Comparison of ENCODE assay signal across 8 mouse cellular contexts in the genomic region with DNA sequence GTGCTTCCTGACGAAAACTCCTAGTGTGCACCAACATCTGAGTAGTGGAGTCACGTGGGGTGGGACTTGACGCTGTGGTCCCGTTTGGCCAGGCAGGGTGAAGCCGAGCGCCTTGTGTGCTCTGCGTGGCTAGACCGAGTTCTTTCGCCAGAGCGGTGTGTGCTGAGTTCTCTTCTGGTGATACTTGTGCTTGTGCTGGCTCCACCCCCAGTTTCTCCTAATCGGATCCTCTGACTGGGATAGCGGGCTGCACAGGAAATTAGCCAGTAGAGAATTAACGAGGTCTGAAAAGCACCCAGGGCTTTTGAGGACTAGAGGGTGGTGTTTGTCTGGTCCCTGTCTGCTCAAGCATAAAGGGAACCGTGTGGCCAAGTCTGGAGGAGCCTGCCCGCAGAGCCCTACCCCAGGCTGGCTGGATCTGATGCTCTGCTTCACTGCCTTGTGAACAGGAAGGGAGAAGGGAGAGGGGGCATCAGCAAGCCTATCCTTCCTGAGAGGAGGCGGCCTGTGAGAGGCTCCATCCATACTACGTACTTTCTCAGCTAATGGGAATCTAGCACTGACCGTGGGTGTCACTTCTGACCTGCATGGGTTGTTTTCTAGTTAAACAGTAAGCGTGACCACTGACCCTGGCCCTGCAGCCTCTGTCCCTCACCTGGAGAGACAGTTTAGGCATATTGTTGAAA. TPM values are rescaled to one million over a fixed set of nuclear protein-coding genes. Genes with fewer than 3 reads are reported as not detected.
DNase-seq lines count a peak whose midpoint lies in the region; ATAC-seq lines count a peak whose summit lies in the region.

No protein-coding gene starts in this region.

- no peak overlapping the region for H3K27ac ChIP-seq in hindbrain, embryonic 15.5 days (replicated peaks)
- H3K27ac ChIP-seq in hindbrain, embryonic 13.5 days = no peak overlapping the region
- no peak overlapping the region for H3K27ac ChIP-seq in forebrain, embryonic 13.5 days
- H3K27ac ChIP-seq in kidney, embryonic 16.5 days (ENCODE audit: low read length) = peak overlapping the region; percentile 79

- no peak overlapping the region for H3K4me2 ChIP-seq in hindbrain, embryonic 15.5 days
- H3K4me2 ChIP-seq in hindbrain, embryonic 13.5 days = no peak overlapping the region
- H3K4me2 ChIP-seq in forebrain, embryonic 13.5 days = peak overlapping the region; percentile 40
- peak overlapping the region; percentile 52 for H3K4me2 ChIP-seq in kidney, embryonic 16.5 days (replicated peaks; ENCODE audit: low read depth, low read length)

- WGBS in hindbrain, embryonic 15.5 days = 53% methylated on average over 19 of the region's 19 CpGs
- 47% methylated on average over 19 of the region's 19 CpGs for WGBS in hindbrain, embryonic 13.5 days
- WGBS in forebrain, embryonic 13.5 days = 25% methylated on average over 19 of the region's 19 CpGs
- 12% methylated on average over 19 of the region's 19 CpGs for WGBS in kidney, embryonic 16.5 days

- H3K9me3 ChIP-seq in hindbrain, embryonic 15.5 days = no peaks in the 10 kb centered on the region
- H3K9me3 ChIP-seq in hindbrain, embryonic 13.5 days = no peaks in the 10 kb centered on the region
- no peaks in the 10 kb centered on the region for H3K9me3 ChIP-seq in forebrain, embryonic 13.5 days (replicated peaks)
- no peaks in the 10 kb centered on the region for H3K9me3 ChIP-seq in kidney, embryonic 16.5 days (ENCODE audit: low read length)

- H3K9ac ChIP-seq in hindbrain, embryonic 15.5 days = no peak overlapping the region
- H3K9ac ChIP-seq in hindbrain, embryonic 13.5 days = no peak overlapping the region
- no peak overlapping the region for H3K9ac ChIP-seq in forebrain, embryonic 13.5 days
- 0 out of 2 replicates have a peak overlapping the region, but pooled peaks have one; percentile 37 for H3K9ac ChIP-seq in kidney, embryonic 16.5 days (replicated peaks; ENCODE audit: low read length)

- DNase-seq in cerebellum, adult 9-10 months = no peak
- DNase-seq in frontal cortex, postnatal 10 days (ENCODE audit: low spot score in 2 of 2) = no peak
- DNase-seq in thymus, adult 18-20 months = no peak

- 0 out of 2 replicates have a peak, but pooled peaks have one; percentile 21 for ATAC-seq in hindbrain, embryonic 15.5 days (ENCODE audit: low FRiP score, low read depth)
- no peak for ATAC-seq in hindbrain, embryonic 13.5 days (ENCODE audit: low FRiP score)
- ATAC-seq in forebrain, embryonic 13.5 days = peak; percentile 55; the same call in 1 of the 2 replicates
- peak; percentile 96 for ATAC-seq in kidney, embryonic 16.5 days (ENCODE audit: low FRiP score, low TSS enrichment)
- ATAC-seq in neutrophil, adult 5-6 weeks (ENCODE audit: extremely low read depth, insufficient number of reproducible peaks, low FRiP score, poor library complexity, severe bottlenecking) = peak; percentile 10; the same call in 1 of the 2 replicates

- H3K4me3 ChIP-seq in hindbrain, embryonic 15.5 days = no peak overlapping the region
- no peak overlapping the region for H3K4me3 ChIP-seq in hindbrain, embryonic 13.5 days
- no peak overlapping the region for H3K4me3 ChIP-seq in forebrain, embryonic 13.5 days
- peak overlapping the region; percentile 26 for H3K4me3 ChIP-seq in kidney, embryonic 16.5 days (ENCODE audit: low read length)

- no peaks in the 10 kb centered on the region for H3K36me3 ChIP-seq in hindbrain, embryonic 15.5 days
- H3K36me3 ChIP-seq in hindbrain, embryonic 13.5 days = no peaks in the 10 kb centered on the region
- H3K36me3 ChIP-seq in forebrain, embryonic 13.5 days (ENCODE audit: poor library complexity, severe bottlenecking) = no peaks in the 10 kb centered on the region
- H3K36me3 ChIP-seq in kidney, embryonic 16.5 days (ENCODE audit: insufficient read depth, low read length) = no peaks in the 10 kb centered on the region

- no peaks in the 10 kb centered on the region for H3K27me3 ChIP-seq in hindbrain, embryonic 15.5 days
- H3K27me3 ChIP-seq in hindbrain, embryonic 13.5 days = no peaks in the 10 kb centered on the region
- no peaks in the 10 kb centered on the region for H3K27me3 ChIP-seq in forebrain, embryonic 13.5 days
- H3K27me3 ChIP-seq in kidney, embryonic 16.5 days (ENCODE audit: insufficient read depth, low read length) = no peaks in the 10 kb centered on the region

- peaks cover 6% of the 10 kb centered on the region for H3K4me1 ChIP-seq in hindbrain, embryonic 15.5 days (replicated peaks)
- peaks cover 7% of the 10 kb centered on the region for H3K4me1 ChIP-seq in hindbrain, embryonic 13.5 days (replicated peaks)
- peaks cover 14% of the 10 kb centered on the region for H3K4me1 ChIP-seq in forebrain, embryonic 13.5 days
- peaks cover 35% of the 10 kb centered on the region for H3K4me1 ChIP-seq in kidney, embryonic 16.5 days (ENCODE audit: insufficient read depth, low read length)

RNA-seq across cellular contexts. Expression of a gene that starts 28.7 kb away (rescaled TPM):
- polyA plus RNA-seq in hindbrain, embryonic 15.5 days (2015; fragmentation: Nextera tagmentation; extraction: Ambion mirVana) = 18.4 TPM in 2 replicates
- polyA plus RNA-seq in hindbrain, embryonic 13.5 days (2015; fragmentation: Nextera tagmentation; extraction: Ambion mirVana) = 15.2 and 16.3 TPM in 2 replicates
- 5.8 and 6.7 TPM in 2 replicates for polyA plus RNA-seq in forebrain, embryonic 13.5 days (2015; fragmentation: Nextera tagmentation; extraction: Ambion mirVana)
- polyA plus RNA-seq in kidney, embryonic 16.5 days (2015; fragmentation: Nextera tagmentation; extraction: Ambion mirVana) = 20.6 and 21.3 TPM in 2 replicates
- 57.7 and 77.8 TPM in 2 replicates for total RNA-seq in neutrophil, adult 5-6 weeks (2017)

RNA-seq across cellular contexts. Expression of a gene that starts 52.3 kb away (rescaled TPM):
- 6.4 and 6.9 TPM in 2 replicates for polyA plus RNA-seq in hindbrain, embryonic 15.5 days (2015; fragmentation: Nextera tagmentation; extraction: Ambion mirVana)
- 7.2 and 9.4 TPM in 2 replicates for polyA plus RNA-seq in hindbrain, embryonic 13.5 days (2015; fragmentation: Nextera tagmentation; extraction: Ambion mirVana)
- polyA plus RNA-seq in forebrain, embryonic 13.5 days (2015; fragmentation: Nextera tagmentation; extraction: Ambion mirVana) = 23.0 and 25.5 TPM in 2 replicates
- 17.2 and 18.2 TPM in 2 replicates for polyA plus RNA-seq in kidney, embryonic 16.5 days (2015; fragmentation: Nextera tagmentation; extraction: Ambion mirVana)
- 5.9 and 10.5 TPM in 2 replicates for total RNA-seq in neutrophil, adult 5-6 weeks (2017)

Comparison
In these comparisons a context has a peak if more than half of its experiments do, and no peak if none do; other contexts are left out.
1. H3K4me2 ChIP-seq: peak in forebrain, embryonic 13.5 days (single experiment) and kidney, embryonic 16.5 days (single experiment); none in hindbrain, embryonic 15.5 days (single experiment) and hindbrain, embryonic 13.5 days (single experiment).